Mouse (Mus musculus): Measurements from ENCODE around the gene Mlana. TPM values are rescaled to one million over a fixed set of nuclear protein-coding genes. Genes with fewer than 3 reads are reported as not detected.
A peak's percentile ranks its signal among the peaks of the same experiment; 100 is the strongest.

Gene Mlana
- polyA plus RNA-seq, 1 experiment from 2014 or later: not detected

GRCm38 (mm10) chr19:29661974-29662580 is 35.5 kb upstream of the Mlana start:
- WGBS (ENCODE audit: insufficient replicate concordance): 56% methylated on average over 6 of the region's 6 CpGs
- no peaks in the 10 kb centered on the region for H3K36me3 ChIP-seq
- no peak overlapping the region for H3K4me3 ChIP-seq
- no peak overlapping the region for H3K4me2 ChIP-seq
- no peaks in the 10 kb centered on the region for H3K9me3 ChIP-seq (replicated peaks)
- peaks cover 6% of the 10 kb centered on the region; the same call in 1 of the 2 replicates for H3K27me3 ChIP-seq (replicated peaks)
- ATAC-seq: no peak
- H3K4me1 ChIP-seq: peaks cover 4% of the 10 kb centered on the region
- no peak overlapping the region for H3K9ac ChIP-seq
- no peak overlapping the region for H3K27ac ChIP-seq

GRCm38 (mm10) chr19:29663780-29664179 is 33.8 kb upstream of the Mlana start:
- no peak overlapping the region for H3K27ac ChIP-seq
- H3K9ac ChIP-seq: no peak overlapping the region
- 57% methylated on average over 8 of the region's 8 CpGs for WGBS (ENCODE audit: insufficient replicate concordance)

GRCm38 (mm10) chr19:29664934-29665333 is 32.7 kb upstream of the Mlana start:
- ATAC-seq: no peak
- no peak overlapping the region for H3K9ac ChIP-seq
- H3K4me1 ChIP-seq: peaks cover 7% of the 10 kb centered on the region
- peaks cover 6% of the 10 kb centered on the region; the same call in 1 of the 2 replicates for H3K27me3 ChIP-seq (replicated peaks)
- WGBS (ENCODE audit: insufficient replicate concordance): 60% methylated on average over 5 of the region's 5 CpGs
- no peak overlapping the region for H3K4me3 ChIP-seq
- no peak overlapping the region for H3K4me2 ChIP-seq
- no peaks in the 10 kb centered on the region for H3K36me3 ChIP-seq
- no peaks in the 10 kb centered on the region for H3K9me3 ChIP-seq (replicated peaks)
- H3K27ac ChIP-seq: no peak overlapping the region

More at GRCm38 (mm10) chr19:29663780-29664179, 33.8 kb upstream of the Mlana start:
- Histone ChIP-seq H3K27me3 (replicated peaks) (peaks cover 6% of the 10 kb centered on the region; the same call in 1 of the 2 replicates), H3K9me3 (replicated peaks) (no peaks in the 10 kb centered on the region), H3K4me3 (no peak overlapping the region), H3K4me2 (no peak overlapping the region), H3K4me1 (peaks cover 7% of the 10 kb centered on the region), H3K36me3 (no peaks in the 10 kb centered on the region)
- no peak for ATAC-seq

- no peak overlapping the region for H3K27ac ChIP-seq
- no peaks in the 10 kb centered on the region for H3K36me3 ChIP-seq
- no peak overlapping the region for H3K9ac ChIP-seq
- H3K27me3 ChIP-seq (replicated peaks): peaks cover 6% of the 10 kb centered on the region; the same call in 1 of the 2 replicates
- H3K9me3 ChIP-seq (replicated peaks): no peaks in the 10 kb centered on the region
- no peak overlapping the region for H3K4me3 ChIP-seq
- H3K4me1 ChIP-seq: peaks cover 7% of the 10 kb centered on the region
- H3K4me2 ChIP-seq: no peak overlapping the region
- no peak for ATAC-seq
- 46% methylated on average over 4 of the region's 4 CpGs for WGBS (ENCODE audit: insufficient replicate concordance)
Observed at GRCm38 (mm10) chr19:29666164-29666563, 31.5 kb upstream of the Mlana start.

- H3K9me3 ChIP-seq (replicated peaks): no peaks in the 10 kb centered on the region
- no peak overlapping the region for H3K27ac ChIP-seq
- H3K4me3 ChIP-seq: no peak overlapping the region
- H3K27me3 ChIP-seq (replicated peaks): peaks cover 6% of the 10 kb centered on the region; the same call in 1 of the 2 replicates
- no peak overlapping the region for H3K4me2 ChIP-seq
- H3K4me1 ChIP-seq: peaks cover 7% of the 10 kb centered on the region
- ATAC-seq: no peak
- 56% methylated on average over 5 of the region's 5 CpGs for WGBS (ENCODE audit: insufficient replicate concordance)
- H3K36me3 ChIP-seq: no peaks in the 10 kb centered on the region
- H3K9ac ChIP-seq: no peak overlapping the region
Observed at GRCm38 (mm10) chr19:29666965-29667594, 30.5 kb upstream of the Mlana start.

GRCm38 (mm10) chr19:29668135-29668534 is 29.5 kb upstream of the Mlana start:
- ATAC-seq: no peak
- Histone ChIP-seq H3K4me1 (peaks cover 7% of the 10 kb centered on the region), H3K4me2 (no peak overlapping the region), H3K36me3 (no peaks in the 10 kb centered on the region), H3K9me3 (replicated peaks) (no peaks in the 10 kb centered on the region), H3K9ac (no peak overlapping the region), H3K4me3 (no peak overlapping the region), H3K27ac (no peak overlapping the region), H3K27me3 (replicated peaks) (peaks cover 6% of the 10 kb centered on the region; the same call in 1 of the 2 replicates)
- 68% methylated on average over 7 of the region's 7 CpGs for WGBS (ENCODE audit: insufficient replicate concordance)

- 76% methylated on average over 6 of the region's 6 CpGs for WGBS (ENCODE audit: insufficient replicate concordance)
- Histone ChIP-seq H3K9me3 (replicated peaks) (no peaks in the 10 kb centered on the region), H3K27me3 (replicated peaks) (no peaks in the 10 kb centered on the region), H3K4me2 (no peak overlapping the region), H3K9ac (no peak overlapping the region), H3K4me1 (peaks cover 8% of the 10 kb centered on the region), H3K36me3 (no peaks in the 10 kb centered on the region), H3K27ac (no peak overlapping the region), H3K4me3 (no peak overlapping the region)
- no peak for ATAC-seq
Observed at GRCm38 (mm10) chr19:29670247-29670646, 27.4 kb upstream of the Mlana start.

- no peak overlapping the region for H3K4me3 ChIP-seq
- H3K4me2 ChIP-seq: no peak overlapping the region
- no peak for ATAC-seq
- no peaks in the 10 kb centered on the region for H3K27me3 ChIP-seq (replicated peaks)
- WGBS (ENCODE audit: insufficient replicate concordance): 66% methylated on average over 2 of the region's 2 CpGs
- H3K36me3 ChIP-seq: no peaks in the 10 kb centered on the region
- H3K9me3 ChIP-seq (replicated peaks): no peaks in the 10 kb centered on the region
- H3K4me1 ChIP-seq: peaks cover 15% of the 10 kb centered on the region
- no peak overlapping the region for H3K9ac ChIP-seq
- no peak overlapping the region for H3K27ac ChIP-seq
Observed at GRCm38 (mm10) chr19:29671160-29671559, 26.5 kb upstream of the Mlana start.

- no peaks in the 10 kb centered on the region for H3K27me3 ChIP-seq (replicated peaks)
- H3K4me3 ChIP-seq: no peak overlapping the region
- no peaks in the 10 kb centered on the region for H3K9me3 ChIP-seq (replicated peaks)
- peaks cover 8% of the 10 kb centered on the region for H3K4me1 ChIP-seq
- no peak overlapping the region for H3K27ac ChIP-seq
- no peak overlapping the region for H3K9ac ChIP-seq
- WGBS (ENCODE audit: insufficient replicate concordance): 85% methylated on average over 13 of the region's 13 CpGs
- no peak overlapping the region for H3K4me2 ChIP-seq
- no peak for ATAC-seq
- no peaks in the 10 kb centered on the region for H3K36me3 ChIP-seq
Observed at GRCm38 (mm10) chr19:29672660-29673059, 25.0 kb upstream of the Mlana start.

GRCm38 (mm10) chr19:29674946-29675345 is 22.7 kb upstream of the Mlana start:
- whole genome bisulfite sequencing (ENCODE audit: insufficient replicate concordance): 89% methylated on average over 7 of the region's 7 CpGs
- Histone ChIP-seq H3K4me3 (no peak overlapping the region), H3K4me2 (no peak overlapping the region), H3K9me3 (replicated peaks) (no peaks in the 10 kb centered on the region), H3K4me1 (peaks cover 8% of the 10 kb centered on the region), H3K27me3 (replicated peaks) (no peaks in the 10 kb centered on the region), H3K36me3 (no peaks in the 10 kb centered on the region), H3K27ac (no peak overlapping the region), H3K9ac (no peak overlapping the region)
- no peak for ATAC-seq

GRCm38 (mm10) chr19:29675562-29676078 is 22.0 kb upstream of the Mlana start:
- Histone ChIP-seq H3K9me3 (replicated peaks) (no peaks in the 10 kb centered on the region), H3K9ac (no peak overlapping the region), H3K27ac (no peak overlapping the region), H3K36me3 (no peaks in the 10 kb centered on the region), H3K27me3 (replicated peaks) (no peaks in the 10 kb centered on the region), H3K4me1 (peaks cover 11% of the 10 kb centered on the region), H3K4me2 (0 out of 2 replicates have a peak overlapping the region, but pooled peaks have one; percentile 8), H3K4me3 (no peak overlapping the region)
- ATAC-seq: no peak
- 21% methylated on average over 9 of the region's 9 CpGs for WGBS (ENCODE audit: insufficient replicate concordance)

- whole genome bisulfite sequencing (ENCODE audit: insufficient replicate concordance): 83% methylated on average over 10 of the region's 10 CpGs
- Histone ChIP-seq H3K36me3 (no peaks in the 10 kb centered on the region), H3K9ac (no peak overlapping the region), H3K4me1 (peaks cover 11% of the 10 kb centered on the region), H3K4me3 (no peak overlapping the region), H3K27me3 (replicated peaks) (no peaks in the 10 kb centered on the region), H3K27ac (no peak overlapping the region), H3K4me2 (no peak overlapping the region), H3K9me3 (replicated peaks) (0 out of 2 replicates have a peak, but pooled peaks cover under 1% of the 10 kb centered on the region)
- no peak for ATAC-seq
Observed at GRCm38 (mm10) chr19:29676479-29677193, 21.0 kb upstream of the Mlana start.

Data from liver, embryonic 12.5 days (tissue).